Mouse (Mus musculus) forebrain, embryonic 12.5 days (tissue): ENCODE data around the gene I0C0044D17Rik. TPM values are rescaled to one million over a fixed set of nuclear protein-coding genes. Genes with fewer than 3 reads are reported as not detected.

ENCODE experiments used
- ATAC-seq: fragments of 200-750 bp; cut with Nextera tagmentation; 2 replicates; pipeline ENCODE4 v1.8.0; 2017; ENCODE audit warnings: moderate TSS enrichment; ENCODE audit not compliant: low FRiP score
- H3K27ac ChIP-seq: fragments of 300-500 bp; sonication (generic); 2 replicates; pipeline ENCODE4 v1.5.1; 2016; ENCODE audit warnings: mild to moderate bottlenecking
- H3K27me3 ChIP-seq: fragments of 300-500 bp; sonication (generic); 2 replicates; pipeline ENCODE4 v1.6.1; 2016; ENCODE audit warnings: mild to moderate bottlenecking
- H3K36me3 ChIP-seq: fragments of 300-500 bp; sonication (generic); replicated peaks from 2 replicates; pipeline ENCODE4 v1.6.1; 2016; ENCODE audit warnings: mild to moderate bottlenecking
- H3K4me1 ChIP-seq: fragments of 300-500 bp; sonication (generic); 2 replicates; pipeline ENCODE4 v1.6.1; 2016
- H3K4me2 ChIP-seq: fragments of 300-500 bp; sonication (generic); 2 replicates; pipeline ENCODE4 v1.6.1; 2016; ENCODE audit warnings: mild to moderate bottlenecking, moderate library complexity
- H3K4me3 ChIP-seq: fragments of 300-500 bp; sonication (generic); replicated peaks from 2 replicates; pipeline ENCODE4 v1.5.1; 2016; ENCODE audit warnings: mild to moderate bottlenecking
- H3K9ac ChIP-seq: fragments of 300-500 bp; sonication (generic); 2 replicates; pipeline ENCODE4 v1.6.1; 2016; ENCODE audit warnings: mild to moderate bottlenecking
- H3K9me3 ChIP-seq: fragments of 300-500 bp; sonication (generic); 2 replicates; pipeline ENCODE4 v1.6.1; 2016
- WGBS: fragments of 180-500 bp; shearing (Covaris S2); methylation state at CpG from one replicate; pipeline ENCODE4 v1.1.7; 2016; 5-methylcytosine and 5-hydroxymethylcytosine counted together
- polyA plus RNA-seq: library from polyadenylated mRNA; unstranded; fragments of >200 nt; fragmentation: Nextera tagmentation; extraction: Ambion mirVana; gene quantifications from 2 replicates; pipeline ENCODE4 v1.2.1, GENCODE M21; 2016

The I0C0044D17Rik gene
- polyA plus RNA-seq, 1 experiment from 2014 or later, result not detected

GRCm38 (mm10) chr4:98790721-98791120, 32.9 kb downstream of the I0C0044D17Rik start:
- H3K9ac ChIP-seq, result no peak overlapping the region

GRCm38 (mm10) chr4:98789861-98790311, 33.8 kb downstream of the I0C0044D17Rik start:
- 0 out of 2 replicates have a peak, but pooled peaks have one; percentile 20 for ATAC-seq
- Histone ChIP-seq H3K9me3 (no peaks in the 10 kb centered on the region), H3K4me2 (peak overlapping the region; percentile 50), H3K36me3 (no peaks in the 10 kb centered on the region), H3K27me3 (peaks cover 6% of the 10 kb centered on the region; the same call in 1 of the 2 replicates), H3K27ac (peak overlapping the region; percentile 46; the same call in 1 of the 2 replicates), H3K9ac (peak overlapping the region; percentile 21; the same call in 1 of the 2 replicates), H3K4me1 (peaks cover 29% of the 10 kb centered on the region), H3K4me3 (peak overlapping the region; percentile 29)
- 7% methylated on average over 10 of the region's 10 CpGs for WGBS

More at GRCm38 (mm10) chr4:98790721-98791120, 32.9 kb downstream of the I0C0044D17Rik start:
- Histone ChIP-seq H3K4me3 (no peak overlapping the region), H3K27me3 (peaks cover 6% of the 10 kb centered on the region; the same call in 1 of the 2 replicates), H3K9me3 (no peaks in the 10 kb centered on the region), H3K4me2 (0 out of 2 replicates have a peak overlapping the region, but pooled peaks have one; percentile 50), H3K27ac (no peak overlapping the region), H3K36me3 (no peaks in the 10 kb centered on the region), H3K4me1 (peaks cover 27% of the 10 kb centered on the region)
- WGBS, result 36% methylated on average over 1 of the region's 1 CpGs
- no peak for ATAC-seq

DNA sequence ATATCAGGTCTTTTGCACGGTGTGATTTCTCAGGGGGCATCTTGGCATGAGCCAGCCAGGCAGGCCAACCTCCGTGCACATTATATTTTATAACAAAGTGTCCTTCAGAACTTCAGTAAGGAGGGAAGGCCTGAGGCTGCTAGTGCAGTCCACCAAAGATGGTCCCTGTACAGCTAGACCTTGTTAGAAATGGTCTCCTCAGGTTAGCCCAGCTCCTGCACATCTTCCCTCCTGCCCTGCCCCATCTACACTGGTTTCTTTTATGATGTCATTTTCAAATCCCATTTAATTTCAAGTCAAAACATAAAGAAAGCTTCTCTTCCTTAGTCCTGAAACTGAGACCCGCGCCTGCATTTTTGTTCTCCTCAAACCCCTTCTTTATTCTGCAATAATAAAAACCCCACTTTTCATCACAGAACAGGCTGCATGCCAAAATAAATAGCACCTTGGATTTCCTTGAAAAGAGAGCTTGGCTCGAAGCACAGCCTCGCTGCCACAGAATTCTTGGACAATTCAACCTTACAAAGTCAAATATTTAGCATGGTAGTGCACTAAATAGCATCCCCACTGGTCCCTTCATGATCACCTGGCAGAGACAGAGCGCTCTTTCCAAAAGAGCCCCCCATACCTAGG, 34.4 kb downstream of the I0C0044D17Rik start:
- Histone ChIP-seq H3K4me2 (peak overlapping the region; percentile 50), H3K4me1 (peaks cover 29% of the 10 kb centered on the region), H3K27ac (no peak overlapping the region), H3K9me3 (no peaks in the 10 kb centered on the region), H3K4me3 (peak overlapping the region; percentile 29), H3K27me3 (peaks cover 6% of the 10 kb centered on the region; the same call in 1 of the 2 replicates), H3K9ac (peak overlapping the region; percentile 21; the same call in 1 of the 2 replicates), H3K36me3 (no peaks in the 10 kb centered on the region)
- 73% methylated on average over 7 of the region's 7 CpGs for WGBS
- 0 out of 2 replicates have a peak, but pooled peaks have one; percentile 27 for ATAC-seq

- no peak overlapping the region for H3K4me3 ChIP-seq
- peaks cover 6% of the 10 kb centered on the region; the same call in 1 of the 2 replicates for H3K27me3 ChIP-seq
- no peaks in the 10 kb centered on the region for H3K36me3 ChIP-seq
- no peak overlapping the region for H3K9ac ChIP-seq
- H3K27ac ChIP-seq, result no peak overlapping the region
- no peak for ATAC-seq
- H3K4me2 ChIP-seq, result no peak overlapping the region
- peaks cover 29% of the 10 kb centered on the region for H3K4me1 ChIP-seq
- 26% methylated on average over 3 of the region's 3 CpGs for WGBS
- no peaks in the 10 kb centered on the region for H3K9me3 ChIP-seq
Measured at GRCm38 (mm10) chr4:98786281-98786680, 37.4 kb downstream of the I0C0044D17Rik start.

DNA sequence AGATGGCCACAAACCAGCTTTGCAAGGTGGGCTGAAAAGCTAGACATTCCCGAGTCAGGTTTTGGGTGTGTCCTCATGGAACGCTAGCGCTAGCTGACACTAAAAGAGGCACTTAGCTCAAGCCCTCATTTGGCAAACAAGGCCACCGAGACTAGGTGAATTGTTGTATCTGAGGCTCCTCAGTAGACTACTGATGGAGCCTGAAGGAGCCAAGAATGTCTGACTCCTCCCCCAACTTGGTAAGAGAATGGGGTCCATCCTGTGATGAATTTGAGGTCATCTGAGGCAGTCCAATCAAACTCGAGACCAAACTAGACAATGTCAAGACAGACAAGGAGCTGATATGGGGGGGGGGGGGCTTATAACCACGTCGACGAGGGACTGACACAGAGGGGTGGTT, 37.8 kb downstream of the I0C0044D17Rik start:
- ATAC-seq, result no peak
- no peaks in the 10 kb centered on the region for H3K9me3 ChIP-seq

GRCm38 (mm10) chr4:98778219-98778618, 45.4 kb downstream of the I0C0044D17Rik start:
- 7% methylated on average over 16 of the region's 16 CpGs for WGBS
- Histone ChIP-seq H3K36me3 (no peaks in the 10 kb centered on the region), H3K27me3 (peaks cover 14% of the 10 kb centered on the region; the same call in 1 of the 2 replicates), H3K4me1 (peaks cover 9% of the 10 kb centered on the region), H3K9me3 (no peaks in the 10 kb centered on the region), H3K9ac (no peak overlapping the region), H3K27ac (no peak overlapping the region), H3K4me3 (no peak overlapping the region), H3K4me2 (peak overlapping the region; percentile 34)
- ATAC-seq, result no peak

More for the DNA sequence above, 37.8 kb downstream of the I0C0044D17Rik start:
- Histone ChIP-seq H3K9ac (no peak overlapping the region), H3K36me3 (no peaks in the 10 kb centered on the region), H3K4me3 (no peak overlapping the region), H3K4me1 (peaks cover 29% of the 10 kb centered on the region), H3K27ac (no peak overlapping the region), H3K27me3 (peaks cover 5% of the 10 kb centered on the region; the same call in 1 of the 2 replicates), H3K4me2 (no peak overlapping the region)
- 30% methylated on average over 8 of the region's 8 CpGs for WGBS

DNA sequence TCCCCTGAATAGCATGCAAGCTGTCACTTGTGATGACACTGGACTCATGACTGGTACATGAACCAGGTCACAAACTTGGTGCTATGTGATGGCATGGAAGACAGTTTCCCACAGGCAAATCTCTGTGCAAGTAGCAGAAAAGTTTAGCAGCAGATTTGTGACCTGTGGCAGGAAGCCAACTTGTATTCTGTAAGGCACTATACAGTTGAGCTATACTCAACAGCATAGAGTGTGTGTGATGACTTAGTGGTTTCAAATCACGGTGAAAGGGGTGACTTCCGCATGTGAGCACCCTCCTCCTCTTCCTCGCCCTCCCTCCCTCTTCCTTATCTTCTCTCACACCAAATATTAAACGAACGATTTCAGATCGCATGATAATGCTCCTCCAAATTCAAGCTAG, 46.2 kb downstream of the I0C0044D17Rik start:
- no peaks in the 10 kb centered on the region for H3K36me3 ChIP-seq
- no peak overlapping the region for H3K9ac ChIP-seq
- peaks cover 9% of the 10 kb centered on the region for H3K4me1 ChIP-seq
- no peak overlapping the region for H3K27ac ChIP-seq
- H3K27me3 ChIP-seq, result peaks cover 14% of the 10 kb centered on the region; the same call in 1 of the 2 replicates
- no peak overlapping the region for H3K4me2 ChIP-seq
- no peaks in the 10 kb centered on the region for H3K9me3 ChIP-seq
- no peak overlapping the region for H3K4me3 ChIP-seq
- ATAC-seq, result no peak
- 85% methylated on average over 6 of the region's 6 CpGs for WGBS

GRCm38 (mm10) chr4:98776721-98777427, 46.8 kb downstream of the I0C0044D17Rik start:
- 86% methylated on average over 10 of the region's 10 CpGs for WGBS
- peaks cover 14% of the 10 kb centered on the region; the same call in 1 of the 2 replicates for H3K27me3 ChIP-seq

DNA sequence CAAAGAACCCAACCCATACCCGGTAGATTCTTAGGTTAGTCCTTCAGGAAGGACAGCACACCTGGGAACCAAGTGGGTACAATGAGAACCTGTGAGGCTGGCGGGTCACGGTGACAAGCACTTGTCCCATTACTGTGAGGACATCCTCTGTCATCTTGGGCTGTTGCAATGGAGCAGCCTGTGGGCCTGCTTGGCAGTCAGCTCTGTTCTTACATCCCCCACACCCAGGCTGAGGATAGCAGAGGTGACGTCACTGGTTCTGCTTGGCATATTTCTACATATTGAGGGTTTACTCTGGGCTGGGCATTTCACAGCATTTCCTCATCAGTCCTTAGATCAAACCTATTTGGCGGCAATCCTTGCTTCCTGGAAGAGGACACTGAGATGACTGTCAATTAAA, 49.9 kb downstream of the I0C0044D17Rik start:
- 88% methylated on average over 5 of the region's 5 CpGs for WGBS
- no peak for ATAC-seq
- Histone ChIP-seq H3K27ac (no peak overlapping the region), H3K27me3 (peaks cover 3% of the 10 kb centered on the region; the same call in 1 of the 2 replicates), H3K4me2 (no peak overlapping the region), H3K9ac (no peak overlapping the region), H3K4me1 (peaks cover 8% of the 10 kb centered on the region), H3K9me3 (no peaks in the 10 kb centered on the region), H3K4me3 (no peak overlapping the region), H3K36me3 (no peaks in the 10 kb centered on the region)

More at GRCm38 (mm10) chr4:98776721-98777427, 46.8 kb downstream of the I0C0044D17Rik start:
- ATAC-seq, result no peak
- Histone ChIP-seq H3K4me1 (peaks cover 9% of the 10 kb centered on the region), H3K4me3 (no peak overlapping the region), H3K4me2 (no peak overlapping the region), H3K9ac (no peak overlapping the region), H3K27ac (no peak overlapping the region), H3K36me3 (no peaks in the 10 kb centered on the region), H3K9me3 (no peaks in the 10 kb centered on the region)

Other genes with a start within 250 kb of the I0C0044D17Rik start
- 0.08 TPM in 1 of 2 replicates, not detected in the other for gene L1td1, start 97.1 kb downstream of the I0C0044D17Rik start, polyA plus RNA-seq
- 0.60 and 0.82 TPM in 2 replicates for gene Kank4, start 6.3 kb downstream of the I0C0044D17Rik start, polyA plus RNA-seq
- gene Usp1, start 100.0 kb upstream of the I0C0044D17Rik start, polyA plus RNA-seq, result 134 and 143 TPM in 2 replicates
- gene Angptl3, start 207.1 kb upstream of the I0C0044D17Rik start, polyA plus RNA-seq, result 1.6 and 2.5 TPM in 2 replicates